Mouse (Mus musculus): ENCODE measurements at regions not wholly inside any gene's neighbourhood (a gene's known extent, or its start where the extent isn't known, plus 50 kb on each side); places are given as distances from the start of the nearest gene placed in this dataset.

DNA sequence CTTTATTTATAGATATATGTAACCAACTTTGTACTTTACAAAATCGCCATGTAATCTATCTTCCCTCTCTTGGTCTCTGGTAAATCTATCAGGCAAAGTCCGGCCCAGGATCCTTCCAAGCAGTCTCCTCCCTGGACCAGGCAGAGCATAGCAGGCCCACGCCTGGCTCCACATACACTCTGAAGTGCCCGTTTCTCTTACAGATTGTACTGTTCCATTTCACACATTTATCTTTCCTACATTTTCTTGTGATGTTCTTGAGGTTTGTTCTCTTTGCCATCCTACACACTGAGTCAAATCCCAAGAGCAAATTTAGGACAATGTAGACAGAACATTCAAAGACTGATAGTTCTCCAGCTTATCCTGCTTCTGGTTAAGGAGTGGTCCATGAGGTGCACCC, 264.3 kb downstream of the Spry2 start:
- no peak for DNase-seq (ENCODE audit: extremely low read depth, low read depth)

DNA sequence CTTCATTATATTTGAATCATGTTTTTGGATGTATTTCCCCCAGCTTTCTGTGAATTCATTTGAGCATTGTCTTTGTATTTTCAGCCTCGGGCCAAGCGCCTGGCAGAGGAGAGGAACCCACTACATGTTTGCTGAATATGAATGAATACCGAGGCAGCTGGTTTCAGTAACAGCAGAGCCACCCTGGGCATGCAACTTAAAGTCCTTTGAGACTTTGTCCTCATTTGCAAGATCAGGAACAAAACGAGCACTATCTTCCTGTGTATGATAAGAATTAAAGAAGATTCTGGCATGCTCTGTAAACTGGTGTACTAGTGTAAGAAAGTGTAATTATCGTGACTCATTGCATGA, 265.0 kb downstream of the Spry2 start:
- DNase-seq (ENCODE audit: extremely low read depth, low read depth) = no peak

DNA sequence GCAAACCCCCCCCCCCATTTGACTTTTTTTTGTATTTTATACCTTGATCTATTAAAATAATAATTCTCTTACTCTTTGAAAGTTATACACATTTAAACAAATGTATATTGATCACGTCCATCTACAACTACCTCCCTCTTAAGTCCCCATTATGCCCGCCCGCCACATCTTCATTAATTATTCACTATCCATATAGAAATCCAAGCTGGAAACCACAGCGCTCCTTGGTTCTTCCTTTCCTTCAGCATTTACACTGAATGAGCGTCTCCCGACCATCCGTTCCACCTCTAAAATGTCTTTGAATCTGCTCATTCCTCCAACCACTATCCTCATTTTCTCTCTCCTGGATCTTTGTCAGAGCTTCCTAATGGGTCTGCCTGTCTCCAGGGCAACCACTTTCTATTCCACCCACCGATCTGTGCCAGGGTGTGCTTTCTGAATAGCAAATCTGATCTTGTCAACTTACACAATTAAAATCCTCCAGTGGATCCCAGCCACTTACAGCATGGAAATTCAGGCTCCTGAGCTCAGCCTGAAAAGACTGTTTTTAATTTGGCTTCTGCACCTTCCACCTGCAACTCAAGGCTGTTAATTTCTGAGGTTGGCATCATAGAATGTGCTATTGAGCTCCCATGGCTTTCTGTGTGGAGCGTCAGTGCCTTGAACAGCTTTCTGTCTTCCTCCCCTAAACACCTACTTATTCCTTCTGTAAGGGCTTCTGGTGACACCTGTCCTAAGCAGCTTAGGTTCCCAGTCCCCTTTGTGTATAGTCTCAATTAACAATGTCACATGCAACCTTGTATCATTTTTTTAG, 265.5 kb downstream of the Spry2 start:
- DNase-seq (ENCODE audit: extremely low read depth, low read depth) = no peak

DNA sequence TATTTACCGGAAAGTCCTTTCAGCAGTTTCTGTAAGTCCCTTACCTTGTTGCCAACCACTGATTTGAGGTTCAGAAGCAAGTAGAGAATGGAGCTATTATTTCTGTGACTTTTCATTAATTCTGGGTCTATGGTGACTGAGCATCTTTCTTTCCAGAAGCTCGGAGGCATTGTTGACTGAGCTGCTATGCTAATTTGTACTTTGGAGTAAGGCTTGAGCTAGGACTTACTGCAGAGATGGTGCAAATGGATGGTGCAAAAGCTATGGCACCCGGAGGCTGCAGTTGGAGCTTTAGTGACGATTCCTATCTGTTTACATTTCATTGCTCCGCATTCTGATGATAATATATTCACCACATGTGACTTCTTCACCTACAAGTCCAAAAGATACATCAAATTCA, 266.2 kb downstream of the Spry2 start:
- no peak for DNase-seq (ENCODE audit: extremely low read depth, low read depth)

DNA sequence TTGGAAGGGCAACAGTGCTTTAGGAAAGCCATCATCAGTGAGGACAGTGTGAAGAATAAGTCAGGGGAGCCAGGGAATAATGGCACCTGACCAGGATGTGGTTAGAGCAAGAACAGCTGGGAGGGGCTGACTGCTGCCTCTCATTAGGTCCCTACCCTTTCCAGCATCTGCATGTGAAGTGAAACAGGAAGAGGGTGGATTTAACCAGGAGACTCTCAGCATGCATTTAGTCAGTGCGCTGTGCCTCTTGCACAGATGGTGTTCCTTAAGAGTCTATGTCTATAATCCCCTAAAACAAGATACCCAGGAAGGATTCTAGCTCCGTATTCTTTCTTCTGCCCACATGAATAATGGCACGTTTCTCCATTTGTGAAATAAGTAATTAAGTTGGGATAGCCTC, 267.9 kb downstream of the Spry2 start:
- DNase-seq (ENCODE audit: extremely low read depth, low read depth) = no peak

DNA sequence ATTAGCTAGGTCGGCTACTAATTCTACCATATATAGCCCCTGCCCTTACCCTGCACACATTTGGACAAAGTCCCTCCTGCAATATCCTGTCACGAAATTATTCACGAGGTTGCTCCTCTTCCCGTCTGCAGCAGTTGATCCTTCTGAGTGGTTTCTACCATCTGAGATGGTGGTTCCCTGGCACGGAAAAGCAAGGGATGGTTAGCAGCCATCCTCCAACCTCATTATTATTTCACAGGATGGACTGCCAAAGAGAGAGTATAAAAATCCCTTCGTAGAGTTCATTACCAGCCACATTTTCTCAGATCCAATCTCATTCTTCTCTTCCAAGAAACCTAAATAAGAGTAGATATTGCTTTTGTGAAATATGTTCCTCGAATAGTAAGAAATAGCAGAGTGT, 272.2 kb downstream of the Spry2 start:
- no peak for DNase-seq (ENCODE audit: extremely low read depth, low read depth)

DNA sequence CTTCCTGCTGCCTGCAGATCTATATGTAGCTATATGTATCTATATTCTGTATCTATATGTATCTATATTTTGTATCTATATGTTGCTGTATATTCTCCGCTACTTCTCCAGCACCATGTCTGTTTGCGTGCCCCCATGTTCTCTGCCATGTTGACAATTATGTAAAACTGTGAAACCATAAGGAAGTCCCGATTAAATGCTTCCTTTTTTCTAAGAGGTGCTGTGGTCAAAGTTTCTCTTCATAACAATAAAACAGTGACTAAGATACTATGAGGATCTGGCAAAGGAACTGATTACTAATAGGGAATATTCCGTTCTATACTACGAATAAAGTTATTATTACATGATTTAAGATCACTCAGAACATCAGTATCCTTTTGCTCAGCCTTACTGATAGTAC, 274.5 kb downstream of the Spry2 start:
- DNase-seq (ENCODE audit: extremely low read depth, low read depth) = no peak

DNA sequence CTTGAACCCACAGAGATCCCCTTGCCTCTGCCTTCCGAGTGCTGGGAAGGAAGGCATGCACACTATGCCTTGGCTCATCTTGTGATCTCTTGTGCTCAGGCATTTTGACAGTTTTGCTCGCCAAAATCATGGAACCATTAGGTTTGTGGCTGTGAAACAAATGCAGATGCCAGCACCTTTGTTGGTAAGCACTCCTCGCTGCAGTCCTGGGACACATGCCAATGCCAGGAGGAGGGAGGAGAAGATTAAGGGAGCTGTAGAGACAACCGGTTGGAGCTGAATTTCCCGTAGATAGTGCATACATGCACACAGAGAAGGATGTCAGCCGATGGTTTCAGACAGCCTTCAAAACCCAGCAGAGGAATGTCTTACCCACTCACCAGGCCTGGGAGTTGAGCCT, 275.5 kb downstream of the Spry2 start:
- DNase-seq (ENCODE audit: extremely low read depth, low read depth) = no peak

DNA sequence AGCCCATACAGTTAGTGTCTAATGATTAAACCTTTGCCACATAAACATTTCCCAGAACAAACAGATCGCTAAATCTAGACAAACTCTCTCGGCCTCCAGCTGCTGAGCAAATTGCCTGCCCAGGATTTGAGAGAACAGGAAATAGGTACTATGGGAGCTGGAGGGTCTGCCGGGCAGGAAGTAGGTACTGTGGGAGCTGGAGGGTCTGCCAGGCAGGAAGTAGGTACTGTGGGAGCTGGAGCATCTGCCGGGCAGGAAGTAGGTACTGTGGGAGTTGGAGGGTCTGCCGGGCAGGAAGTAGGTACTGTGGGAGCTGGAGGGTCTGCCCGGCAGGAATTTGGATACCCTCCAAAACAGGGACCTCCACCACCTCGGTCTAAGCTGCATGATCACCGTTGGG, 277.2 kb downstream of the Spry2 start:
- no peak for DNase-seq (ENCODE audit: extremely low read depth, low read depth)

DNA sequence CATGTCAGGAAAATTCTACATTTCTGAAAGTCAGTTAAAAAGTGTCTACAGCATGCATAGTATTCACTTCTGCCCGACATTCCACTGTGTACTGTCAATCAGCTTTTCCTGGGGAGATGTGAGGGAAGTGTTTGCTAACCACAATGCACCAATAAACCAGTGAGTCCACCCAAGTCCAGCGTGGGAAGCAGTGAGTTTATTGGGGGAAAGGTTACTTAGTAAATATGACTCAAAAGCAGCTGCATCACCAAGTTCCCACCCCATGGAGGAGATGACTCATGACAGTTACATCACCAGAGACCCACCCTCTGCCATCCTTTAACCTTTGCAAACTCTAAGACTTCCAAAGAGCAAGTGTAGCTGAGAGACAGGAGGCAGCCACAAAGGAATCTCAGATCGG, 280.9 kb downstream of the Spry2 start:
- DNase-seq (ENCODE audit: extremely low read depth, low read depth) = no peak

DNA sequence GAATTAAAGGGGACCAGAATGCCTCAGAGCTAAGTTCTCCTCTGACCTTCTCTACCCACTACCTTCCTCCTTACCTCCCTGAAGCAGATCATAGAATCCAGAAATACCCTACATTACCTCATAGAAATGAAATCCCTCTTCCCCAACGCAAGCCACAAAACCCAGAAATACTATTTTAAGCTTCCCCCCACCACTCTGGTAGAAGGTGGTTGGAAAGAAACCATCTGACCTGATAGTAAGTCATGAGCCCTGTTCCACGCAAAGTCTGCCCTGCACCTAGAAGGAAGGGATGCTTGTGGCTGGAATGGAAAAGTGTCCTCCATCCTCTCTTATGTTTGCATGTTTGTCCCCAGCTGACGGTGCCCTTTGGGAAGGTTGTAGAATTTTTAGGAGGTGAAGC, 283.8 kb downstream of the Spry2 start:
- DNase-seq (ENCODE audit: extremely low read depth, low read depth) = no peak

DNA sequence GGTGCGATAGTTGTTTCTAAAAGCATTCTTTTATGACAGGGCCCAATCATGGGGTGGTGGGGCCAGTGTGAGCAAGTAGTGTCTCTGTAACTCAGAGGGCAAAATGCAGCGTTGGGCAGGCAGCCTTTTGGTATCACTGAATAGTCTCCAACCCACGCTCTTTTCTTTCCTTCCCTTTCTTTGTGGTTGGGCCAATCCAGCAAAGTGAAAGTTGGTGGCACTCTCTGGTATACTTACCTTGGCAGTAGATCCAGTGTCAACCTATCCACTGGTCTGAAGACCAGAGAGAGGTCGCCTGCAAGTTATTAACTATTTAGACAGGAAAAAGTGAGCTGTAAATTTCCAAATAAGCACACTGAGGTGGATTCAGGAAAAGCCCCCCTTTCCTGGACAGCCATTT, 287.8 kb downstream of the Spry2 start:
- DNase-seq (ENCODE audit: extremely low read depth, low read depth) = no peak

DNA sequence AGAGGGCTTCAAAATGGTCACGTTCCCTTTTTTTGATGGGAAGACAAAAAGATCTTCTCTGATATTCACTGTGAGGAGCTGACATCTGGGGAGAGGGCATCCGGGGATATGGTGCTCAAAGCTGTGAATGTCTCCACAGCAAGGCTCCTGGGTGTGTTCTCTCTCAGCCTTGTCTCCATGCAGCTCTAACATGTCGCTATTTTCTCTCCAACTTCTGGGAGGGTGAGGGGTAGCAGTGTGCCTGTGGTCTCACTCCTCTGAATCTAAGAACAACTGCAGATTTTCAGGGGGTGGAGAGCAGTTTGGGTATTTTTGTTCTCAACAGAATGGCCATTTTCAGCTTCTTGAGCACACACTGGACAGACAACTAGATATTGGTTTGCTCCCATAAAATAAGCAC, 290.1 kb downstream of the Spry2 start:
- no peak for DNase-seq (ENCODE audit: extremely low read depth, low read depth)

DNA sequence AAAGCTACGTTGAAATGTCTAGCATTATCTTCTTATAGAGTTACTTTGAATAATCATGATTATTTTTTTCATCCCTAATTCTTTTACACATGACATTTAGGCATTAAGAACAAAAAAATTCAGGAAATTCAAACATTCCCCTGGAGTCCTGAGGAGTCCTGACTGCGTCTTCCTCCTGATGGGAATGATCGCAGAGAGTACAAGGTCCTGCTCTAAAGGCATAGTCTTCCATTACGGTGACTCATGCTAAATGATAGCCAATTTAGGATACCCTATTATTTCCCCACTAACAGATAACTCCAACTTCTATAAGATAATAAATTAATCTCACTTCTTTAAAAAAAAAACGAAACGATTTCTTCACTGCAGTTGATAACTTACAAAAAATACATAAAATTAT, 292.2 kb downstream of the Spry2 start:
- DNase-seq (ENCODE audit: extremely low read depth, low read depth) = no peak

DNA sequence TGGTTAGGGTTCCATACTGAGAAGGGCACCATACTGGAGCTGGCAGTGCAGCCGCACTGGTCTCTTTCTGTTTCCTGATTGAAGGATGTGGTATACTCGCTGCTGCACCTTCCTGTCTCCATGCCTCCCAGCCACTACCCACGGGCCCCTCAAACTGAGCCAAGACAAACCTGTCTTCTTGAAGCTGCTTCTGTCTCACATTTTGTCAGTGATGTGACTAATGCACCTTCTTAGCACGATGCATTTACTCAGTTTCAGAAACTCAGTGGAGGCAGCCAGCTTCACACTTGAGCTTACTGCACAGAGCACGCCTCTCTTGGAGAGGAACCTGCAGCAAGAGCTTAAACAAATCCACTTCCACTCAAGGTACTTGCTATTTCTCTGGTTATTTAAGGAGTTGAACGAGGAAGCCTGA, 293.6 kb downstream of the Spry2 start:
- no peak for DNase-seq (ENCODE audit: extremely low read depth, low read depth)

DNA sequence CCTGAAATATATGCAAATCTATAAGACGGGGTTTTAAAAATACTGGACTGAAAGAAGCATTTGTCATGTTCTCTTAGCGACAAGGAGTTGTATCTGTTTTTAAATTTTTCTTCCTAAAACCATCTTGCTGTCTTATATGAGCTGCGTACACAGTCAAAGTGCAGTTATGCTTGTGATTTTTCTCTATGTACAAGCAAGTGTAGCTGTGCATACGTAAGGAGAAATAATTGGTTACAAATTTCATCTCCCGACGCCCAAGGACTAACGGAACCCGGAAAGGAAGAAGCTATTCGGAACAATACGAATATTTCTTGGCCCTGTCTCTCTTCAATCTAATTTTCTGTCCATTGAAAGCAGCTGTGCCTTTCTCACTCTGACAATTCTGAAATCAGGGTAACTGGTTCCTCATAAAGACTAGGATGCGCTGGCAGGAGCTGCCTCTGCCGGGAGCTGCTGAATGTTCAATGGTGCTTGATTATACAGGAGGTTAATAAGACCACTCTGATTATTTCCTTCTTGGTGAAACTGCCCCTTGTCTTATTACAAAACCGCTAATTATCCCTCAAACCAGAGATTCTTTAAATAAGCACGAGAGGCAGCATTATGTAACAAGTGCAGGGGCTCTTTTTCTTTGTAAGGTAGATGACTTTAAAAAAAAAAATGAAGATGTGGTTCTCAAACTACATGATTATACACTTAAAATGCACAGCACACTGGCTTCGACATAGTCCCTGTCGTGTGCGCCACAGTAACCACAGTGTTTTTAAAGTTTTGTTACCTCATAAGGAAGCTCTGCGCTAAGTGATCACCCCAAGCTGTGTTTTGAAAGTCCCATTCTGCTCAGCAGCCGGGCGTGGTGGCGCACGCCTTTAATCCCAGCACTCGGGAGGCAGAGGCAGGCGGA, 296.8 kb downstream of the Spry2 start:
- DNase-seq (ENCODE audit: extremely low read depth, low read depth) = no peak

DNA sequence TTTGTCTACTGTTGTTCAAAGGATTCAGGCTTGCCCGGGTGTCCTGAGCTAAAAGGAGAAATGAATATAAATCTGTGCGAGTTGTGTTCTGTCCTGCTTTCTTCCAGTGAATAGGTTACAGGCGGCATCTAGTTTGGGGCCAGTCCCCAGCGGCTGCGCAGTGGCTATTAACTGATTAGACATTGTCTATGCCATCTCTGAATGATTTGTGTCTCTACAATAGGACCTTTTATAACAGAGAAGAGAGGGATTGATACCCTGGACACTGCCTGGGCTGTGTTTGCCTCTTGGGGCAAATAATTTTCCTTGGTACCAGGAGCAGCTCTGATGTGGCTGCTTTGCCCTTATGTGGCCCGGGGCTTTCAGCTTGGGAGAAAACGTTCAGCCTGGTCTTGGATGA, 306.9 kb downstream of the Spry2 start:
- DNase-seq (ENCODE audit: extremely low read depth, low read depth) = no peak

DNA sequence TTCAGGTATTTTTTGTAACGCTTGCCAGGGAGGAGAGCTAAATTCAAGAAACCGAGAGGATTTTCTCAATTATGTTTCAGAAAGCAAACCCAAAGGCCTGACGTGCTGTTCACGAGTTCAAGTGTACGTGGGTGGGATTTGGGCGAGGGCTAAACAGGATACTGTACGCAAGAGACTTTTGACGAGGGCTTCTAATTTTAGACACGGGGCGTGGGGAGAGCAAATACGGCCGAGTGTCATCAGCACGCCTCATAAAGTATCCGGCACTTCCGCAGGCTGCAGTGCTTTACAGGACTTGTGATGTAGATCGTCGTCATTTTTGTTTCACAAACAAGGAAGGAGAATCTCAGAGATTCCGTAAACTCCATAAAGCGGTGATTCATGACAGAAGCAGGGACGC, 307.4 kb downstream of the Spry2 start:
- no peak for DNase-seq (ENCODE audit: extremely low read depth, low read depth)

DNA sequence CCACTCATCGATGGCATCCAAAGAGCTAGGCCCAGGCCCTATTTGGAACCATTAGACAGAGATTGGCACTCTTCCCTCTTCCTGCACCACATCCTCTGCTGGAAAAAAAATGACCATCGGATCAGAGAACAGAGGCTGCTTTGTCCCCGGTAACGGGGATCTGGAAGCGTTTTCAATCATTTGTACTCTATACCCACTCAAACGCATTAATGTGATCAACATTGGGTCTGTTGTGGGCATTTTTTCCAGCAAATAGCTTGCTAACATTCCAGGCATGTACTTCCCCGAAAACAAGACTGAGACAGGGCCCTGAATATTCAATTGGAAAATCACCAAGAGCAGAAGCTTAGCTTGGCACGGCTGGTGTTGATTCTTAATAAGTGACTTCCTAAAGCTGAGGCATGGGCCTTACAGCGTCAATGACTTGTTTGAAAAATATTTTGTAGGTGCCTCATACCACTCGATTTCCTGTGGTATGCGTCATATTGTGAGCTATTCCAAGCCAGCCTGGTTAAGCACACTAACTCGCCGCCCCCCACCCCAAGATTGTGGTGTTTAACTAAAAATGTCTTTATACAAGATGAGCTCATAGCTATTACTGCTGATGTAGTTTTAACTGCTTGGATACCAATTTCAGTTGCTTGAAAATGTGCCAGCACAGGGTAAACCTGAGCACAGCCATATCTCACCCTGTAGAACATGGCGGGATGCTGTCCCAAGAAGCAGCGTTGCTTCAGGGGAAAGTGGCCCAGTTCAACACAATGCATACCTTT, 308.0 kb downstream of the Spry2 start:
- DNase-seq (ENCODE audit: extremely low read depth, low read depth) = no peak

DNA sequence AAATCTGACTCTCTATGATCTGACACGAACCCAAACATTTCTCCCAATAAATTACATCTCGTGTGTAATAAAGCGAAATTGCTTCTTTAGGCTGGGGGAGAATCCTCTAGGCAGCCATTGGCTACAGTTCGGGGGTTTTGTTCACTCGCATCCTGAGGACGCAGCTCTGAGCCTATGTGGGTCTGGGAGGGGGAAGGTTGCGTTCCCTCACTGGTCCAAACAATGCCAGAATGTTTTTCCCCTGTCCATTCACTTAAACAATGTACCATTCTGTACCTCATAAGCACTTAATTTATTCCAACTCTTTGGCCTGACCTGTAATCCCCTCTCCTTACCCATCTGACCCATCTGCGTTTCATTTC, 308.6 kb downstream of the Spry2 start:
- no peak for DNase-seq (ENCODE audit: extremely low read depth, low read depth)

DNA sequence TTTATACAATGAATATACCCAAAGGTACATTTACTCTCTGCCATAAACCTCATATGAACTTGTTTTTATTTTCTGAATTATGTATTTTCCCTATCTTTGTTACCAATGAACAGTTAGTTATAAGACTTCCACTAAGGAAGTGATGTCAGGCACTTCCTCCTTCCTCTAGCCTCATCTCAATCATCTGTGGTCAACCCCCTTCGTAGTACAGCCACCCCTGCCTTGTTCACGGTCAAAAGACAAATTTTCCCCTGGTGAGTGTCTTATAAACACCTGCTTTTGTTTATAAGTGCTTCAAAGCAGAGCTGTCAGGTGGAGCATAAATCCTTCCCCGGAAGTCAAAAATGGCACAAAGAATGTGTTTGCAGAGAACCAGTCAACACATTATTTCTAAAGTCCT, 312.0 kb downstream of the Spry2 start:
- no peak for DNase-seq (ENCODE audit: extremely low read depth, low read depth)

DNA sequence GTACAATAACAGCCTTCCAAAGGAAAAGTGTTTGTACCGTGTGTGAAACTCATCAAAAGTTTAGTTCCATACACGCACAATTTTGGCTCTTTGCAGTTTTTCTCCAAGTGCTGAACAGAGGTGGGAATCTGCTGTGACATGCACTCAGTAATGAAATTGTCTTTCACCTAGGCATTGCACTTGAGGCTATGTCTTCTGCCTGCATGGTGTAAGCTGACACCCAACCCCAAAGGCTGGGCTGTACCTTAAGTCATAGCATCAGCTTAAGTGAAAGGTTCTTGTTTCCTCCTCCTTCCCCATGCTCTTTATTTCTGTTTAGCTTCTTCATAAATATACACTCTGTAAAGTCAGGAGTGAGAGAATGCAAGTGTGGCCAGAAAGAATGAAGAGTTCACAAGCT, 313.1 kb downstream of the Spry2 start:
- DNase-seq (ENCODE audit: extremely low read depth, low read depth) = no peak
